Mouse (Mus musculus) layer of hippocampus, adult 2 months (tissue): Measurements from ENCODE around the gene Cd163. TPM values are rescaled to one million over a fixed set of nuclear protein-coding genes. Genes with fewer than 3 reads are reported as not detected.

Experiments used
- DNase-seq, 2 experiments: peaks; one replicate each; pipeline ENCODE4 v3.0.0; 2022; ENCODE audit warnings: low spot score in 2 of 2
- H3K27ac ChIP-seq: fragments of 200-600 bp; 2 replicates; pipeline ENCODE4 v1.8.1; 2022
- H3K4me3 ChIP-seq: fragments of 200-600 bp; 2 replicates; pipeline ENCODE4 v1.8.1; 2022; ENCODE audit warnings: mild to moderate bottlenecking
- CTCF ChIP-seq: fragments of 200-600 bp; conservative IDR thresholded peaks from 2 replicates; pipeline ENCODE4 v1.8.1; 2022; ENCODE audit warnings: antibody characterized with exemption, mild to moderate bottlenecking, moderate library complexity
- total RNA-seq, 2 experiments: library from RNA; stranded (reverse); gene quantifications; 2 replicates each; pipeline ENCODE4 v1.2.3; 2021

The Cd163 gene
- total RNA-seq, 2 experiments from 2014 or later: 2.1 to 3.0 TPM

- Histone ChIP-seq H3K27ac (no peak overlapping the region), H3K4me3 (no peak overlapping the region)
- DNase-seq: peak in 1 of 2 experiments; percentile 46
- TF ChIP-seq CTCF: no peak
These were observed 17.3 kb downstream of the Cd163 start for GRCm38 (mm10) chr6:124321481-124322475.

- DNase-seq: no peak
These were observed 24.0 kb downstream of the Cd163 start for GRCm38 (mm10) chr6:124328394-124328991.

GRCm38 (mm10) chr6:124329622-124330021, 25.2 kb downstream of the Cd163 start:
- Histone ChIP-seq H3K27ac (no peak overlapping the region), H3K4me3 (no peak overlapping the region)
- peak; percentile 47 for TF ChIP-seq CTCF
- no peak for DNase-seq

More at GRCm38 (mm10) chr6:124328394-124328991, 24.0 kb downstream of the Cd163 start:
- no peak overlapping the region for H3K4me3 ChIP-seq
- no peak for TF ChIP-seq CTCF
- no peak overlapping the region for H3K27ac ChIP-seq

GRCm38 (mm10) chr6:124345096-124345495, 40.6 kb downstream of the Cd163 start:
- DNase-seq: peak; percentile 20 to 22
- H3K27ac ChIP-seq: no peak overlapping the region
- TF ChIP-seq CTCF: no peak
- H3K4me3 ChIP-seq: no peak overlapping the region

- TF ChIP-seq CTCF: peak; percentile 43
- Histone ChIP-seq H3K4me3 (no peak overlapping the region), H3K27ac (no peak overlapping the region)
- DNase-seq: no peak
These were observed 42.2 kb downstream of the Cd163 start for GRCm38 (mm10) chr6:124346613-124347012.

GRCm38 (mm10) chr6:124353246-124353645, 48.8 kb downstream of the Cd163 start:
- H3K27ac ChIP-seq: no peak overlapping the region
- no peak for DNase-seq
- no peak for TF ChIP-seq CTCF
- no peak overlapping the region for H3K4me3 ChIP-seq

GRCm38 (mm10) chr6:124358953-124359352, 54.5 kb downstream of the Cd163 start:
- TF ChIP-seq CTCF: no peak

GRCm38 (mm10) chr6:124360549-124360948, 56.1 kb downstream of the Cd163 start:
- H3K27ac ChIP-seq: no peak overlapping the region
- H3K4me3 ChIP-seq: no peak overlapping the region
- DNase-seq: no peak
- TF ChIP-seq CTCF: no peak

More at GRCm38 (mm10) chr6:124358953-124359352, 54.5 kb downstream of the Cd163 start:
- no peak for DNase-seq
- Histone ChIP-seq H3K4me3 (no peak overlapping the region), H3K27ac (no peak overlapping the region)

- H3K4me3 ChIP-seq: no peak overlapping the region
- DNase-seq: no peak
- peak; percentile 49 for TF ChIP-seq CTCF
- no peak overlapping the region for H3K27ac ChIP-seq
These were observed 59.9 kb downstream of the Cd163 start for GRCm38 (mm10) chr6:124364328-124364727.

- Histone ChIP-seq H3K4me3 (no peak overlapping the region), H3K27ac (no peak overlapping the region)
- no peak for DNase-seq
- no peak for TF ChIP-seq CTCF
These were observed 69.2 kb downstream of the Cd163 start for GRCm38 (mm10) chr6:124373584-124374206.

GRCm38 (mm10) chr6:124374683-124375082, 70.2 kb downstream of the Cd163 start:
- DNase-seq: no peak
- Histone ChIP-seq H3K4me3 (no peak overlapping the region), H3K27ac (no peak overlapping the region)
- no peak for TF ChIP-seq CTCF

GRCm38 (mm10) chr6:124375435-124375884, 71.0 kb downstream of the Cd163 start:
- Histone ChIP-seq H3K4me3 (no peak overlapping the region), H3K27ac (no peak overlapping the region)
- TF ChIP-seq CTCF: no peak
- no peak for DNase-seq

- H3K4me3 ChIP-seq: no peak overlapping the region
- DNase-seq: no peak
- H3K27ac ChIP-seq: no peak overlapping the region
- TF ChIP-seq CTCF: no peak
These were observed 71.9 kb downstream of the Cd163 start for GRCm38 (mm10) chr6:124376311-124376710.
